Mouse (Mus musculus): ENCODE results near the gene Btbd35f11.
"Not testable (repeated sequence)": the region's sequence is repeated elsewhere in the genome, so short reads cannot be mapped to it uniquely, and the experiment has no call there.

Gene Btbd35f11

DNA sequence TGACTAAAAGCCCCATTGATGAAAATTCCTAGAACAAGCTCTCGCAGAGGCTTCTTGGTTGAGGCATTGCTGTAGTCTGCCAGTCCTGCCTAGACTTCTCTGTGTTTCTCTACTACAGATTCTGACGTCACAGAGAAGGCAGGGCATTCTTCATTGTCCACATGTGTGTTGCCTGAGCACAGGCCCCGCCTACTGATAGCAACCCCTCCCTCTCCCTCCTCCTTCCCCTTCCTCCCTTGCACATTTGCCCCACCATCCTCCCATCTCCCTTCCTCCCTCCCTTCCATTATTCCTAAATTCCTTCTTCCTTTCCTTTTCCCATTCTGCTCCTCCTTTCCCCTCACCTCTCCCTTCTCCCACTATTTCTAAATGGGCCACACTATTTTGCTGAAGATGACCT, at the start of gene Btbd35f11:
Gene Btbd35f11, minus strand, starts transcription at position 101 of the 400 bp plus-strand sequence.
- DNase-seq (ENCODE audit: low read depth, low spot score): not testable (repeated sequence)

DNA sequence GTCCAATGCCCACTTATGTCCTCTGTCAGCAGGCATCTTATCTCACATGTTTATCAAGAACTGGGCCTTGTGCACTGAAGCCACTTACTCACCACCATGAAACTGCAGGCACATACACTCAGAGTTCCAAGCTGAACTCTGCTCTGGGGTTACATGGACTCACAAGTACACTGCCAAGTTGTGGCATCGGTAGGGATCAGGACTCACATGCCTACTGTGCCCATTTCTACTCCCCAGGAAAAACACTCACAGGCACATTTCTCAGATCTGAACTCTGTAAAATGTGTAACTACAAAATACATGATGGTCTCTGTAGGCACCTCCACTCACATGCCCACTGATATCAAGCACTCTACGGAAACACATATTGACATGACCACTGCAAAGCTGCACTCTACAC, 33.5 kb downstream of the Btbd35f11 start:
- not testable (repeated sequence) for DNase-seq (ENCODE audit: low read depth, low spot score)
